Mouse (Mus musculus) liver, embryonic 13.5 days (tissue): ENCODE measurements around the gene Ptn. TPM values are rescaled to one million over a fixed set of nuclear protein-coding genes. Genes with fewer than 3 reads are reported as not detected.

Experiments used
- ATAC-seq: fragments of 200-750 bp; cut with Nextera tagmentation; 2 replicates; pipeline ENCODE4 v1.8.0; 2017; ENCODE audit warnings: low read depth, mild to moderate bottlenecking, moderate number of reproducible peaks, moderate library complexity
- DNase-seq: peaks from one replicate; pipeline ENCODE4 v3.0.0; 2022
- H3K27ac ChIP-seq: fragments of 300-500 bp; sonication (generic); 2 replicates; pipeline ENCODE4 v1.5.1; 2015; ENCODE audit warnings: moderate library complexity, mild to moderate bottlenecking, inconsistent platforms
- H3K27me3 ChIP-seq: fragments of 300-500 bp; sonication (generic); 2 replicates; pipeline ENCODE4 v1.6.1; 2015; ENCODE audit warnings: mild to moderate bottlenecking, inconsistent platforms
- H3K36me3 ChIP-seq: fragments of 300-500 bp; sonication (generic); 2 replicates; pipeline ENCODE4 v1.6.1; 2015; ENCODE audit warnings: mild to moderate bottlenecking, inconsistent platforms
- H3K4me1 ChIP-seq: fragments of 300-500 bp; sonication (generic); replicated peaks from 2 replicates; pipeline ENCODE4 v1.6.1; 2015; ENCODE audit warnings: inconsistent platforms
- H3K4me2 ChIP-seq: fragments of 300-500 bp; sonication (generic); 2 replicates; pipeline ENCODE4 v1.6.1; 2015; ENCODE audit warnings: inconsistent platforms, mild to moderate bottlenecking, moderate library complexity
- H3K4me3 ChIP-seq: fragments of 300-500 bp; sonication (generic); replicated peaks from 2 replicates; pipeline ENCODE4 v1.5.1; 2015; ENCODE audit warnings: mild to moderate bottlenecking, inconsistent platforms
- H3K9ac ChIP-seq: fragments of 300-500 bp; sonication (generic); 2 replicates; pipeline ENCODE4 v1.6.1; 2015; ENCODE audit warnings: mild to moderate bottlenecking, inconsistent platforms
- H3K9me3 ChIP-seq: fragments of 300-500 bp; sonication (generic); replicated peaks from 2 replicates; pipeline ENCODE4 v1.6.1; 2016; ENCODE audit warnings: inconsistent platforms
- WGBS: fragments of 180-500 bp; shearing (Covaris S2); methylation state at CpG from one replicate; pipeline ENCODE4 v1.1.7; 2015; ENCODE audit not compliant: insufficient replicate concordance; 5-methylcytosine and 5-hydroxymethylcytosine counted together
- polyA plus RNA-seq: library from polyadenylated mRNA; unstranded; fragments of >200 nt; fragmentation: Nextera tagmentation; extraction: Ambion mirVana; gene quantifications from 2 replicates; pipeline ENCODE4 v1.2.1, GENCODE M21; 2015

The Ptn gene
- polyA plus RNA-seq, 1 experiment from 2014 or later, result 39.9 TPM

DNA sequence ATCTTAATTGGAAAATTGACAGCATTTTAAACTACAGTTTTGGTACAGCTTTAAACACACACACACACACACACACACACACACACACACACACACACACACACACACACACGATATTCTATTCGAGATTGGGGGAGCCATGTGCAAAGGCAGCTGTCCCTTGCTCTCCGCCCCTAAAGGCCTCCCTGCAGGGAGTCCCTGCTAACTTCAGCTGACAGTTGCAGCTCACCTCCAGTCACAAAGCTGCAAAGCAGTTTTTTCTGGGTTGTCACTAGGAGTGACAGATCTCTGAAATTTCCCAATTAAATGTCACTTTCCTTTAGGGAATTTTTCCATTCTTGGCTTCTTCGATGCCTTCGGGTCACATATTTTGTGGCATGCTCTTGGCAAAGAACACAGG, 428 bp upstream of the Ptn start:
- no peak overlapping the region for H3K9ac ChIP-seq
- no peak overlapping the region for H3K27ac ChIP-seq
- H3K4me3 ChIP-seq, result 0 out of 2 replicates have a peak overlapping the region, but pooled peaks have one; percentile 35
- ATAC-seq, result no peak
- no peaks in the 10 kb centered on the region for H3K4me1 ChIP-seq
- peak overlapping the region; percentile 39; the same call in 1 of the 2 replicates for H3K4me2 ChIP-seq
- no peaks in the 10 kb centered on the region for H3K36me3 ChIP-seq
- DNase-seq, result no peak
- WGBS, result 25% methylated on average over 5 of the region's 5 CpGs
- H3K27me3 ChIP-seq, result peaks cover 10% of the 10 kb centered on the region
- no peaks in the 10 kb centered on the region for H3K9me3 ChIP-seq

- WGBS, result 27% methylated on average over 7 of the region's 7 CpGs
- no peak overlapping the region for H3K9ac ChIP-seq
- DNase-seq (no peak), ATAC-seq (no peak)
- no peaks in the 10 kb centered on the region for H3K4me1 ChIP-seq
- H3K36me3 ChIP-seq, result no peaks in the 10 kb centered on the region
- H3K27me3 ChIP-seq, result peaks cover 10% of the 10 kb centered on the region
- H3K9me3 ChIP-seq, result no peaks in the 10 kb centered on the region
- peak overlapping the region; percentile 39 for H3K4me2 ChIP-seq
- peak overlapping the region; percentile 35 for H3K4me3 ChIP-seq
- no peak overlapping the region for H3K27ac ChIP-seq
These were observed 701 bp downstream of the Ptn start for GRCm38 (mm10) chr6:36809311-36809726.

GRCm38 (mm10) chr6:36808306-36809058, 1.5 kb downstream of the Ptn start:
- 66% methylated on average over 7 of the region's 7 CpGs for WGBS
- H3K4me1 ChIP-seq, result no peaks in the 10 kb centered on the region
- H3K27me3 ChIP-seq, result peaks cover 10% of the 10 kb centered on the region
- no peak overlapping the region for H3K27ac ChIP-seq
- H3K4me2 ChIP-seq, result no peak overlapping the region
- no peaks in the 10 kb centered on the region for H3K36me3 ChIP-seq
- H3K9ac ChIP-seq, result no peak overlapping the region
- ATAC-seq (no peak), DNase-seq (no peak)
- no peak overlapping the region for H3K4me3 ChIP-seq
- H3K9me3 ChIP-seq, result no peaks in the 10 kb centered on the region

GRCm38 (mm10) chr6:36806906-36807305, 3.1 kb downstream of the Ptn start:
- WGBS, result 77% methylated on average over 6 of the region's 6 CpGs
- H3K4me1 ChIP-seq, result no peaks in the 10 kb centered on the region
- H3K9me3 ChIP-seq, result no peaks in the 10 kb centered on the region
- DNase-seq, result no peak
- H3K4me3 ChIP-seq, result no peak overlapping the region
- no peak overlapping the region for H3K9ac ChIP-seq
- ATAC-seq, result no peak
- H3K27ac ChIP-seq, result no peak overlapping the region
- H3K36me3 ChIP-seq, result no peaks in the 10 kb centered on the region
- H3K4me2 ChIP-seq, result no peak overlapping the region
- H3K27me3 ChIP-seq, result peaks cover 10% of the 10 kb centered on the region

- no peak overlapping the region for H3K27ac ChIP-seq
- H3K9ac ChIP-seq, result no peak overlapping the region
- H3K36me3 ChIP-seq, result no peaks in the 10 kb centered on the region
- H3K9me3 ChIP-seq, result no peaks in the 10 kb centered on the region
- WGBS, result 61% methylated on average over 5 of the region's 5 CpGs
- no peak overlapping the region for H3K4me2 ChIP-seq
- H3K27me3 ChIP-seq, result no peaks in the 10 kb centered on the region
- DNase-seq, result no peak
- no peak for ATAC-seq
- H3K4me1 ChIP-seq, result no peaks in the 10 kb centered on the region
- H3K4me3 ChIP-seq, result no peak overlapping the region
These were observed 9.6 kb downstream of the Ptn start for GRCm38 (mm10) chr6:36800309-36800946.

- DNase-seq, result no peak
- no peak overlapping the region for H3K4me3 ChIP-seq
These were observed 12.9 kb downstream of the Ptn start for GRCm38 (mm10) chr6:36797066-36797655.

GRCm38 (mm10) chr6:36794535-36794934, 15.5 kb downstream of the Ptn start:
- H3K9ac ChIP-seq, result no peak overlapping the region
- DNase-seq, result no peak
- no peaks in the 10 kb centered on the region for H3K27me3 ChIP-seq
- H3K9me3 ChIP-seq, result no peaks in the 10 kb centered on the region
- ATAC-seq, result no peak
- H3K4me2 ChIP-seq, result no peak overlapping the region
- H3K27ac ChIP-seq, result no peak overlapping the region
- no peaks in the 10 kb centered on the region for H3K4me1 ChIP-seq
- H3K4me3 ChIP-seq, result no peak overlapping the region
- no peaks in the 10 kb centered on the region for H3K36me3 ChIP-seq
- WGBS, result 54% methylated on average over 4 of the region's 4 CpGs

More at GRCm38 (mm10) chr6:36797066-36797655, 12.9 kb downstream of the Ptn start:
- no peaks in the 10 kb centered on the region for H3K36me3 ChIP-seq
- H3K9me3 ChIP-seq, result no peaks in the 10 kb centered on the region
- no peak overlapping the region for H3K27ac ChIP-seq
- 43% methylated on average over 3 of the region's 3 CpGs for WGBS
- H3K9ac ChIP-seq, result no peak overlapping the region
- no peak for ATAC-seq
- no peak overlapping the region for H3K4me2 ChIP-seq
- H3K4me1 ChIP-seq, result no peaks in the 10 kb centered on the region
- no peaks in the 10 kb centered on the region for H3K27me3 ChIP-seq

DNA sequence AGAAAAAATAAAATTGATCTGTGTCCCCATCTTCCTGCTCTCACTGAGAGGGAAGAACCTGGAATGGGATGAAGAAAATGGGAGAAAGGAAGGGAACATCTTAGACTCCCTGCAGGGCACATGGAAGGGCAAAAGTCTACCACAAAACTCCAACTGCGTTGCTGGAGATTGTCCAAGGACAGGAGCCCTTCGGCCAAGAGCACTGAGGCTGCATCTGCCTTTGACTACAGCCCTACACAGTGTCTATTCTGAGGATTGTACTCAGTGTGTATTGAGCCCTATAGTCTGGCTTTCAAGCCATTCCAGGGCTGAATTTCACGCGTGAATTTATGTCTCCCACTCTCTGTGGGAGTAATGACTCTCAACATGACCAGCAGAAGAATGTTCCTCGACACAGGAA, 16.2 kb downstream of the Ptn start:
- WGBS, result 50% methylated on average over 5 of the region's 5 CpGs
- no peak overlapping the region for H3K27ac ChIP-seq
- no peaks in the 10 kb centered on the region for H3K36me3 ChIP-seq
- ATAC-seq, result no peak
- no peaks in the 10 kb centered on the region for H3K4me1 ChIP-seq
- H3K4me2 ChIP-seq, result no peak overlapping the region
- H3K27me3 ChIP-seq, result no peaks in the 10 kb centered on the region
- no peak for DNase-seq
- H3K4me3 ChIP-seq, result no peak overlapping the region
- H3K9ac ChIP-seq, result no peak overlapping the region
- H3K9me3 ChIP-seq, result no peaks in the 10 kb centered on the region

DNA sequence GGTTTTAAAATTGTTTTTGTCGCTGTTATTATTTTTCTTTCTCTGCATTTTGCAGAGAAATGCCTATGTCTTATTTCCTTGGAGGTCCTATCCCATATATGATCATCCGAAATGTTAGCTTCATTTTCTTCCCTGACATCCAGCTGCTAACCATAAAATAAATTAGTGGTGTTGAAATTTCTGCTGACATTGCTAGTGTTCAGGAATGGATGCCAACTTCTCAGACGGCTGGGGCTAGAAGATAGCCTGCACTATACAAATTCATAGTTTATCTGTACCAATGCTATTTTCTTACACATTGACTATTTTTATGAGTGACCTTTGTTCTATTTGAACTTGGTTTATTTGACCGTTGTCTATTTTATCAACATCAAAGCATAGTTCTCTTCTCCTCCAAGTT, 20.8 kb downstream of the Ptn start:
- Histone ChIP-seq H3K4me3 (no peak overlapping the region), H3K9ac (no peak overlapping the region), H3K27me3 (no peaks in the 10 kb centered on the region), H3K27ac (no peak overlapping the region), H3K4me2 (no peak overlapping the region), H3K36me3 (no peaks in the 10 kb centered on the region), H3K9me3 (no peaks in the 10 kb centered on the region), H3K4me1 (no peaks in the 10 kb centered on the region)
- DNase-seq (no peak), ATAC-seq (no peak)
- 62% methylated on average over 4 of the region's 4 CpGs for WGBS

- no peak overlapping the region for H3K4me3 ChIP-seq
- DNase-seq (no peak), ATAC-seq (no peak)
- no peak overlapping the region for H3K9ac ChIP-seq
- H3K27me3 ChIP-seq, result no peaks in the 10 kb centered on the region
- H3K36me3 ChIP-seq, result no peaks in the 10 kb centered on the region
- 58% methylated on average over 12 of the region's 12 CpGs for WGBS
- no peak overlapping the region for H3K4me2 ChIP-seq
- H3K9me3 ChIP-seq, result no peaks in the 10 kb centered on the region
- no peak overlapping the region for H3K27ac ChIP-seq
- H3K4me1 ChIP-seq, result no peaks in the 10 kb centered on the region
These were observed 21.3 kb downstream of the Ptn start for GRCm38 (mm10) chr6:36788576-36789191.

DNA sequence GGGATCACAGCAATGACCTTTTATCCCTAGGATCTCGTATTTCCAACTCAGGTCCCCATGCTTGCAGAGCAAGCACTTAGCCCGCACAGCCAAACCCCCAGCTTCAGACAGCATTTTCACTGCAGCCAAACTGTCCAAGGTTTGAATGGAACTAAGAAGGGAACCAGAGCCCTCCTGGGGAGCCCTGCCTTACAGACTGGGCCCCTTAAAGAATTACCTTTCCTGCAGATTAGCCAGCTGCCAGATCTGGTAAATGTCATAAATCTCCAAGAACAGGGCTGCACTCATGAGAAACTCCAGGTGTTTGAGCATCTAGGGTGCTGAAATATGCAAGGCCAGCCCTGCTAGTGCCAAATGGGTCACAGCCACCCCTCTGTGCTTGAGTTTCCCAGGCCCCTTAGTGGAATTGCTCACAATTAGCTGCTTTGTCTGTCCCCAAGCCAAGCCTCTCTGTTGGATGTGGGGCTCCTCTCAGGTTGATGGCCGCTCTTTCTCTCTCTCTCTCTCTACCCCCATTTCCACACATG, 25.3 kb downstream of the Ptn start:
- no peak overlapping the region for H3K4me2 ChIP-seq
- H3K4me3 ChIP-seq, result no peak overlapping the region
- no peak for DNase-seq
- H3K27me3 ChIP-seq, result no peaks in the 10 kb centered on the region
- no peaks in the 10 kb centered on the region for H3K9me3 ChIP-seq
- ATAC-seq, result no peak
- no peak overlapping the region for H3K9ac ChIP-seq
- no peaks in the 10 kb centered on the region for H3K36me3 ChIP-seq
- H3K4me1 ChIP-seq, result no peaks in the 10 kb centered on the region
- H3K27ac ChIP-seq, result no peak overlapping the region
- WGBS, result 41% methylated on average over 3 of the region's 3 CpGs
